Mouse (Mus musculus) heart, postnatal 4 days (tissue): Measurements from ENCODE around the gene Zrsr1. TPM values are rescaled to one million over a fixed set of nuclear protein-coding genes. Genes with fewer than 3 reads are reported as not detected.

Source experiments
- DNase-seq: peaks from one replicate; pipeline ENCODE4 v3.0.0; 2021
- total RNA-seq, 2 experiments: library from RNA; stranded (reverse); gene quantifications; 2 replicates each; pipeline ENCODE4 v1.2.3; 2021

Zrsr1 gene
- 1 to 10 TPM; 8.2 to 8.7 TPM for total RNA-seq

- peak; percentile 55 for DNase-seq
Measured at GRCm38 (mm10) chr11:22971835-22972709, at the start of gene Zrsr1. TSS of gene Zrsr1 (plus strand) at chr11:22972005.

- no peak for DNase-seq
Measured at GRCm38 (mm10) chr11:22922546-22922945, 49.3 kb upstream of the Zrsr1 start.

GRCm38 (mm10) chr11:22923606-22924005 lies 48.2 kb upstream of the Zrsr1 start:
- DNase-seq: no peak

DNA sequence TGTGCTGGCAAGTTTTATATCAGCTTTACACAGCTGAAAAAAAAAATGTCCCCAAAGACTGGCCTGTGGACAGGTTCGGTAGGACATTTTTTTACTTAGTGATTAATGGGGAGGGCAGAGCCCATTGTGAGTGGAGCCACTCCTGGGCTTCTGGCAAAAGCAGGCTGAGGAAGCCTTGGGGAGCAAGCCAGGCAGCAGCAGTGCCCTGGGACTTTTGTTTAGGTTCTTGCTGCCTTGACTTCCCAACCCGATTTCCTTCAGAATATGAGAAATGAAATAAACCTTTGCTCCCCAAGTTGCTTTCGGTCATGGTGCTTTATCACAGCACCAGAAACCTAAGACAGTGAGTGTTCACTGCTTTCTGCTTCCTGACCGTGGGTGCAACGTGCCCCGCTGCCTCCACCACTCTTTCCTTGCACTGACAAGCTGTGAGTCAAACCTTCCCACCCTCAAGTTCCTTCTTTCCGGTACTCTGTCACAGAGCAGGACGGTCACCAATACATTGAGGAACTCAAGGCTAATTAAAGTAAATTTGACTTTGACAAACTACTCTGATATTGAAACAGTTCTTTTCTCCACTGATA lies 43.1 kb upstream of the Zrsr1 start:
- DNase-seq: no peak

- DNase-seq: no peak
Measured at GRCm38 (mm10) chr11:22930129-22930528, 41.7 kb upstream of the Zrsr1 start.

- no peak for DNase-seq
Measured at GRCm38 (mm10) chr11:22931320-22931905, 40.4 kb upstream of the Zrsr1 start.

- no peak for DNase-seq
Measured at GRCm38 (mm10) chr11:22932167-22932566, 39.6 kb upstream of the Zrsr1 start.

GRCm38 (mm10) chr11:22936446-22937125 lies 35.2 kb upstream of the Zrsr1 start:
- DNase-seq: no peak

DNA sequence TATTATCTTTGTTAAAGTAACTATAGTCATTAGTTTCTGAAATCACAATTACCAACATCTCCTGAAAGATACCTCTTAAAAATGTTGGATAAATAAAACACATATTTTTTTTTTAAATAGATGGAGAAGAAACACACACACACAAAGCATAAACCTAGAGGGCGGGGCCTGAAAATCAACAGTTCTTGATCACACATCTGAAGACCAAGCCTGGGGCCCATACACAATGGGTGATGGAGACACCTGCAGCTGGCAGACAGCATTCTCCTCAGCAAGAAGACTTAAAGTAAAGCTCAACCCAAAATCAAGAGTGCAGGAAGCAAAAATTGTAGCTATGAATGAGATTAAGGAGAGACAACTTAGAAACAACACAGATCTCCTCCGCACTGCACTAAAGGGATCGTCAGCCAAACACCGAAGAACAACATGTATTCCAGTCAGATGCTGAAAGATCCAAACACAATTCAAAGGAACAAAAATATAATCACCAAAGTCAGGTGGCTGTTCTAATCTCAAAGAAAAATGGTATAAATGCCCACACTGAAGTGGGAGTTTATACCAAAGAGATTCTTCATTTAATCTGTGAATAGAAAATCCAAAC lies 34.0 kb upstream of the Zrsr1 start:
- no peak for DNase-seq

DNA sequence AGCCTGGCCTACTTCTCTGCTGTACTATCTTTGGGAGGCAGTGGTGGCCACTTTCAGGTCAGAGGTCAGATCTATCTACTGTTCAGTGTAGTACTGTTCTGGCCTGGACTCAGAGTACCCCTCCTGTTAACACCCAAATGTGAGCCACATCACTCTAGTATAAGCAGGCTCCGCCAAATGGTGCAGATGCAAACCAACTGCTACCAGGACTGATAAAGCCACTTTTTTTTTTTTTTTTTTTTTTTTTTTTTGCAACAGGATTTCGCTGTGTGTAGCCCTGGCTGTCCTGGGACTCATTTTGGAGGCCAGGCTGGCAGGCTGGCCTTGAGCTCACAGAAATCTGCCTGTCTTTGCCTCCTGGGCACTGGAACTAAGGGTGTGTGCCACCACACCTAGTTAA lies 32.8 kb upstream of the Zrsr1 start:
- no peak for DNase-seq

DNA sequence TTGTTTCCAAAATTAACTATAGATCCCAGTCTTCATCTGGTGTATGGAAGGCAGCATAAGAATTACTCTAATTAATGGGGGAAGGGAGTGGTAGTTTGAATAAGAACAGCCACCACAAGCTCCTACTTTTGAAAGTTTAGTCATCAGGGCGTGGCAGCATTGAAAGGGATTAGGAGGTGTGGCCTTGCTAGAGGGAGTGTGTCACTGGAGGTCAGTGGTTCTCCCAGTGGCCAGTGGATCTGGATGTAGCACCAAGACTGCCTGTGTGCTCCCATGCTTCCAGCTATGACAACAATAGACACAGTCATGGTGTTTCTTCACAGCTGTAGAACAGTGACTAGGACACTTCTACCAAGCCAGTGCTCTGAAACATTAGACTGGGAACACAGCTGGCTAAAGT lies 22.7 kb upstream of the Zrsr1 start:
- DNase-seq: no peak

DNA sequence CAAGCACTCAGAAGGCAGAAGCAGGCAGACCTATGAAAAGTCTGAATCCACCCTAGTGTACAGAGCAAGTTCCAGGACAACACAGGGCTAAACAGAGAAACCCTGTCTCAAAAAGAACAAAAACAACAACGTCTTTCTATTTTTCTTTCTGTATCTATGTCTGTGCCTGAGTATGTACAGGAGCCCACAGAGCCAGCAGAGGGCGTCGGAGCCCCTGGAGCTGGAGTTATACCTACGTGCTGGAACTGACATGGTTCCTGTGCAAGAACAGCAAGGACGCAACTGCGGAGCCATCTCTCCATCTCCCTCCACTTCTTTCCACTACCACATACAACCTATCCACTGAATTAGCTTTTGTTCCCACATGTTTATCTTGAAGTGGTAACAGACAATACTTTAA lies 21.7 kb upstream of the Zrsr1 start:
- no peak for DNase-seq

DNA sequence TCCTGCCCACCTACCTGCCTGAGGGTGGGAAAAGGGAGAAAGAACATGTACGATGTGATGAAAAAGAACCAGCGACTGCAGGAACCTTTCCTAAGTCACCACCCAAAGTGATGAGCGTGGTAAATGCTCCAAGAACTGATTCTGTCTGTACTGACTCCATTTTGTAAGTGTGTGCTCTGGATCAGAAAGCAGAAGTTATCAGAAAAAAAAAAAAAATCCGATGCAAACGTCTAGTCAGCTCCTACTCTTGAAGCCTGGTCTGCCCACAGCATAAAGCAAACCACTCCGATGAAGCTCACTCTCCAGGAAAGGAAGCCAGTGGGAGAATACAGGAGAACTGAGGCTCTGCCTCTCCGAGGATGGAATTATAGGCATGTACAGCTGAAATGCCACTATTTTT lies 19.1 kb upstream of the Zrsr1 start:
- DNase-seq: no peak

DNA sequence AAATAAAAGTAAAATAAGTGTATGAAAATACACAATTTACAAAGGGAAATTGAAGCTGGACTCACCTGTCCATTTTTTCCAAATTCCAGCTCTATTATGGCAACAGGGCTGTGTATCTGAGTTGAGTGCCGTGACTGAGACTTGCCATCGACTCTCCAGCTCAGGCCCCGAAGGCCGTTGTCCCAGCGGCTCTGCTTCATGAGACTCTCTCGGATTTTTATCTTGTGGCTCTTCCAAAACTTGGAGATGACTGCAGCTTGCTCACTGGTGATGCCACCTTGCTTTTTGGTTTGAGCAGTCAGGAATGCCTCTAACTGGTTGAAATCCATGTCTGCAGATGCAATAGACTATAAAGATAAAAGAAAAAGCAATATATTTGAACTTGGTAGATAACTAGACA lies 15.5 kb upstream of the Zrsr1 start:
- no peak for DNase-seq

- DNase-seq: peak; percentile 74
Measured at GRCm38 (mm10) chr11:22956830-22957229, 15.0 kb upstream of the Zrsr1 start.

- no peak for DNase-seq
Measured at GRCm38 (mm10) chr11:22957791-22958374, 13.9 kb upstream of the Zrsr1 start.

DNA sequence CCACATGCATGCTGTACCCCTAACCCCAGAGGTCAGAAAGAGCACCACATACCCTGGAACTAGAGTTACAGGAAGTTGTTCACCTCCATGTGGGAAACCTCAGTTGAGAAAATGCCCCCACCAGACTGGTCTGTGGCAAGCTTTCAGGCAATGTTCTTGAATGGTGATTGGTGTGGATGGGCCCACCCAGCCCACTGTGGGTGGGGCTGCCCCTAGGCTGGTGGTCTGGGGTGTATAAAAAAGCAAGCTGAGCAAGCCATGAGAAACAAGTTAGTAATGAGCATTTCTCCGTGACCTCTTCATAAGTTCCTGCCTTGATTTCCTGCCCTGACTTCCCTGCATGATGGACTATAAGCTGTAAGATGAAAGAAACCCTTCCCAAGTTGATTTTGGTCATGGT lies 9.7 kb upstream of the Zrsr1 start:
- DNase-seq: no peak

GRCm38 (mm10) chr11:22964401-22964800 lies 7.4 kb upstream of the Zrsr1 start:
- DNase-seq: no peak

DNA sequence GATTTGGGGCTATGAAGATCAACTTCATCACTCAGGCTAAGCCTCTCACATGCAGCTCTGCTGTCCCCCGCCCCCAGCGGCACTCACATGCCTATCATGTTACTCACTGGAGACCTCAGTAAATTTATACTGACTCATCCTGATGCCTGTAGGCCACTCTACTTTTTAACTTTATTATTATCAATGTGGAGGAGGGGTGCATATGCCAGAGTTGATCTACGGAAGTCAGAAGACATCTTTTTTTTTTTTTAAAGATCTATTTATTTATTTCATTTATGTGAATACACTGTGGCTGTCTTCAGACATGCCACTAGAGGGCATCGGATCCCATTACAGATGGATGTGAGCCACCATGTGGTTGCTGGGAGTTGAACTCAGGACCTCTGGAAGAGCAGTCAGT lies 6.3 kb upstream of the Zrsr1 start:
- DNase-seq: no peak

DNA sequence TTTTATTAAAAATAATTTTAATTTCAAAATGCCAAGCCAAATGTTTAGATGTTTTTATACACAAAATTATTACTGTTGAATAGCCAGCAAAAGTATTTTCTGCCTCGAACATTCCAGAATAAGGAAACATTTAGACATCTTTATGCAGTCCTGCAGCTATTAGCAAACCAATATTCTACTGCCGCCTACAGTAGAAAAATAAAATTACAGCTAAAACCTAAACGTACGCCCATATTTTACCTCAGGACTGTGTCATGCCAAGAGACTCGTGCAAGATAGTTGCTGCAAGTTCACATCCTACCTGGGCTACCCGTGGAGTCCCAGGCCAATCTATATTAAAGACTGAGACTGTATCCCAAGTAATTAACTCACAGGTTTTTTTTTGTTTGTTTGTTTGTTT lies 2.3 kb upstream of the Zrsr1 start:
- no peak for DNase-seq

- no peak for DNase-seq
Measured at GRCm38 (mm10) chr11:22970546-22970945, 1.3 kb upstream of the Zrsr1 start.

GRCm38 (mm10) chr11:22972746-22973526 lies 1.1 kb downstream of the Zrsr1 start:
- peak; percentile 76 for DNase-seq
